19 mouse cellular contexts compared by ENCODE assay signal in the genomic region with DNA sequence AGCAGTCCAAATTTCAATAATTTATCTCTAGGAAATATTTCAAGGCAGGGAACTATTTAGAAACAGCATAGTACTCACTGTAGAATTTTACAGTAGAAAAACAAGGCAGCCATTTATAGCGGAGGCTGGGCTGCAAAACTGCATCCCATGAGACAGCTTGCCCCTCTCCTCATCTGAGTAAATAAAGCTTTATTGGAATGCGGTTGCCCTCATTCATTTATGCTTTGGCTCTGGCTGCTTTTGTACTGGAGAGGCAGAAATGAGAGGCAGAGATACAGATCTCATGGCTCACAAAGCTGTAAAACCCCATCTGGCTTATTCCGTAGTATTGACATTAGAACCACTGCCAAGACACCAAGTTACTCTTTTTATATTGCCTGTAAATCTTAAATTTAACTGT.
DNase-seq lines count a peak whose midpoint lies in the region; ATAC-seq and TF ChIP-seq lines count a peak whose summit lies in the region.
"Had no signal": no experiment of that assay in that cellular context is flagged by ENCODE, and none has a peak within 500 bp of the region (broad histone marks: within the 10 kb centered on the region; RNA-seq: fewer than 3 reads in every experiment).

No protein-coding gene starts in this region.

- H3K4me1 ChIP-seq in intestine, embryonic 15.5 days (replicated peaks) = peaks cover 14% of the 10 kb centered on the region
- H3K4me1 ChIP-seq in intestine, postnatal 0 days (replicated peaks; ENCODE audit: control insufficient read depth, insufficient read depth, low read length) = no peaks in the 10 kb centered on the region
- no peaks in the 10 kb centered on the region for H3K4me1 ChIP-seq in midbrain, embryonic 14.5 days (ENCODE audit: control insufficient read depth, insufficient read depth, low read length)
- 0 out of 2 replicates have a peak, but pooled peaks cover 7% of the 10 kb centered on the region for H3K4me1 ChIP-seq in midbrain, embryonic 10.5 days
- no peaks in the 10 kb centered on the region for H3K4me1 ChIP-seq in forebrain, postnatal 0 days (ENCODE audit: insufficient read depth)
- H3K4me1 ChIP-seq in neural tube, embryonic 14.5 days (ENCODE audit: control insufficient read depth, insufficient read depth, low read length) = peaks cover 8% of the 10 kb centered on the region; the same call in 1 of the 2 replicates

- H3K27me3 ChIP-seq in intestine, embryonic 15.5 days (replicated peaks) = no peaks in the 10 kb centered on the region
- H3K27me3 ChIP-seq in intestine, postnatal 0 days (replicated peaks; ENCODE audit: control insufficient read depth, insufficient read depth, low read length) = no peaks in the 10 kb centered on the region
- H3K27me3 ChIP-seq in midbrain, embryonic 14.5 days (ENCODE audit: control insufficient read depth, insufficient read depth, low read length) = no peaks in the 10 kb centered on the region
- H3K27me3 ChIP-seq in midbrain, embryonic 10.5 days (ENCODE audit: low read depth, poor library complexity, severe bottlenecking) = no peaks in the 10 kb centered on the region
- no peaks in the 10 kb centered on the region for H3K27me3 ChIP-seq in forebrain, postnatal 0 days (ENCODE audit: insufficient read depth, low read length)
- H3K27me3 ChIP-seq in neural tube, embryonic 14.5 days (ENCODE audit: control insufficient read depth, insufficient read depth, low read length) = no peaks in the 10 kb centered on the region
- H3K27me3 ChIP-seq: embryonic facial prominence, embryonic 15.5 days; heart, embryonic 12.5 days had no signal

- H3K27ac ChIP-seq in intestine, embryonic 15.5 days = peak overlapping the region; percentile 6; the same call in 1 of the 2 replicates
- no peak overlapping the region for H3K27ac ChIP-seq in intestine, postnatal 0 days (ENCODE audit: low read depth, low read length)
- no peak overlapping the region for H3K27ac ChIP-seq in midbrain, embryonic 14.5 days (replicated peaks; ENCODE audit: low read depth, low read length)
- H3K27ac ChIP-seq in midbrain, embryonic 10.5 days (replicated peaks) = no peak overlapping the region
- no peak overlapping the region for H3K27ac ChIP-seq in forebrain, postnatal 0 days (ENCODE audit: low read depth, low read length)
- H3K27ac ChIP-seq in neural tube, embryonic 14.5 days (ENCODE audit: low read depth, low read length) = no peak overlapping the region
- H3K27ac ChIP-seq: embryonic facial prominence, embryonic 15.5 days had no signal

- no peaks in the 10 kb centered on the region for H3K36me3 ChIP-seq in intestine, embryonic 15.5 days
- no peaks in the 10 kb centered on the region for H3K36me3 ChIP-seq in intestine, postnatal 0 days (ENCODE audit: control insufficient read depth, insufficient read depth)
- H3K36me3 ChIP-seq in midbrain, embryonic 14.5 days (ENCODE audit: control insufficient read depth, insufficient read depth, low read length) = no peaks in the 10 kb centered on the region
- no peaks in the 10 kb centered on the region for H3K36me3 ChIP-seq in midbrain, embryonic 10.5 days
- no peaks in the 10 kb centered on the region for H3K36me3 ChIP-seq in forebrain, postnatal 0 days (ENCODE audit: insufficient read depth)
- H3K36me3 ChIP-seq in neural tube, embryonic 14.5 days (ENCODE audit: control insufficient read depth, insufficient read depth, low read length) = no peaks in the 10 kb centered on the region
- H3K36me3 ChIP-seq: embryonic facial prominence, embryonic 15.5 days; heart, embryonic 12.5 days had no signal

- WGBS in intestine, embryonic 15.5 days = 35% methylated on average over 3 of the region's 3 CpGs
- WGBS in intestine, postnatal 0 days = 45% methylated on average over 3 of the region's 3 CpGs
- WGBS in midbrain, embryonic 14.5 days = 74% methylated on average over 3 of the region's 3 CpGs
- WGBS in midbrain, embryonic 10.5 days = 89% methylated on average over 3 of the region's 3 CpGs
- WGBS in forebrain, postnatal 0 days = 38% methylated on average over 3 of the region's 3 CpGs
- 38% methylated on average over 3 of the region's 3 CpGs for WGBS in neural tube, embryonic 14.5 days

- H3K4me2 ChIP-seq in intestine, embryonic 15.5 days (replicated peaks) = no peak overlapping the region
- H3K4me2 ChIP-seq in intestine, postnatal 0 days (replicated peaks; ENCODE audit: low read depth) = no peak overlapping the region
- H3K4me2 ChIP-seq in midbrain, embryonic 14.5 days (ENCODE audit: low read length) = no peak overlapping the region
- no peak overlapping the region for H3K4me2 ChIP-seq in forebrain, postnatal 0 days (ENCODE audit: low read depth)
- no peak overlapping the region for H3K4me2 ChIP-seq in neural tube, embryonic 14.5 days (ENCODE audit: low read depth, low read length)
- H3K4me2 ChIP-seq: embryonic facial prominence, embryonic 15.5 days; heart, embryonic 12.5 days had no signal

- DNase-seq in midbrain, embryonic 14.5 days = peak; percentile 27
- no peak for DNase-seq in midbrain, embryonic 10.5 days (ENCODE audit: low spot score)
- DNase-seq in forebrain, postnatal 0 days = peak; percentile 52
- DNase-seq in frontal cortex, postnatal 14 days (ENCODE audit: low spot score in 2 of 2) = no peak
- no peak for DNase-seq in liver
- DNase-seq: adrenal gland, postnatal 25 days; cerebellum, adult 9-10 months; gastrocnemius, postnatal 25 days; kidney, postnatal 25 days; layer of hippocampus, adult 9-11 months; lung, adult 2 months; lung, postnatal 4 days had no signal

- H3K4me3 ChIP-seq in intestine, embryonic 15.5 days (replicated peaks) = no peak overlapping the region
- no peak overlapping the region for H3K4me3 ChIP-seq in intestine, postnatal 0 days (ENCODE audit: low read depth, low read length)
- no peak overlapping the region for H3K4me3 ChIP-seq in midbrain, embryonic 14.5 days (replicated peaks; ENCODE audit: low read depth, low read length)
- no peak overlapping the region for H3K4me3 ChIP-seq in midbrain, embryonic 10.5 days
- no peak overlapping the region for H3K4me3 ChIP-seq in forebrain, postnatal 0 days (ENCODE audit: low read depth, low read length)
- no peak overlapping the region for H3K4me3 ChIP-seq in neural tube, embryonic 14.5 days (ENCODE audit: low read depth, low read length)
- H3K4me3 ChIP-seq: embryonic facial prominence, embryonic 15.5 days; heart, embryonic 12.5 days had no signal

- H3K9ac ChIP-seq in intestine, embryonic 15.5 days = no peak overlapping the region
- H3K9ac ChIP-seq in intestine, postnatal 0 days (ENCODE audit: low read depth, low read length) = no peak overlapping the region
- H3K9ac ChIP-seq in midbrain, embryonic 14.5 days (replicated peaks; ENCODE audit: low read length) = no peak overlapping the region
- H3K9ac ChIP-seq in forebrain, postnatal 0 days = no peak overlapping the region
- H3K9ac ChIP-seq in neural tube, embryonic 14.5 days (replicated peaks; ENCODE audit: low read depth, low read length) = no peak overlapping the region
- H3K9ac ChIP-seq: embryonic facial prominence, embryonic 15.5 days; heart, embryonic 12.5 days had no signal

- no peak for ATAC-seq in intestine, embryonic 15.5 days
- no peak for ATAC-seq in intestine, postnatal 0 days
- ATAC-seq in midbrain, embryonic 14.5 days (ENCODE audit: low FRiP score, low TSS enrichment) = no peak
- peak; percentile 82 for ATAC-seq in forebrain, postnatal 0 days
- peak; percentile 32; the same call in 1 of the 2 replicates for ATAC-seq in neural tube, embryonic 14.5 days (ENCODE audit: low read depth)
- ATAC-seq: hindbrain, embryonic 16.5 days; midbrain, embryonic 16.5 days had no signal

- H3K9me3 ChIP-seq in intestine, embryonic 15.5 days = no peaks in the 10 kb centered on the region
- H3K9me3 ChIP-seq in intestine, postnatal 0 days (ENCODE audit: control insufficient read depth) = no peaks in the 10 kb centered on the region
- no peaks in the 10 kb centered on the region for H3K9me3 ChIP-seq in midbrain, embryonic 14.5 days (ENCODE audit: control insufficient read depth, low read length)
- no peaks in the 10 kb centered on the region for H3K9me3 ChIP-seq in midbrain, embryonic 10.5 days (replicated peaks)
- no peaks in the 10 kb centered on the region for H3K9me3 ChIP-seq in forebrain, postnatal 0 days (ENCODE audit: low read length)
- no peaks in the 10 kb centered on the region for H3K9me3 ChIP-seq in neural tube, embryonic 14.5 days (ENCODE audit: control insufficient read depth, low read length)
- H3K9me3 ChIP-seq: embryonic facial prominence, embryonic 15.5 days; heart, embryonic 12.5 days had no signal

- no peak for TF ChIP-seq CTCF in intestine, postnatal 0 days (IDR thresholded peaks at IDR 0.05; ENCODE audit: low read depth)
- no peak for TF ChIP-seq CTCF in forebrain, postnatal 0 days (IDR thresholded peaks at IDR 0.05; ENCODE audit: low read depth)

Comparison
In these comparisons a context has a peak if more than half of its experiments do, and no peak if none do; other contexts are left out.
1. DNase-seq: peak in midbrain, embryonic 14.5 days (single experiment) and forebrain, postnatal 0 days (single experiment); none in midbrain, embryonic 10.5 days (single experiment), frontal cortex, postnatal 14 days (0 of 2) and liver (single experiment).
2. ATAC-seq: peak in forebrain, postnatal 0 days (single experiment) and neural tube, embryonic 14.5 days (single experiment); none in intestine, embryonic 15.5 days (single experiment), intestine, postnatal 0 days (single experiment) and midbrain, embryonic 14.5 days (single experiment).